Mouse (Mus musculus) kidney, embryonic 14.5 days (tissue): Measurements from ENCODE around the gene Hcfc1. TPM values are rescaled to one million over a fixed set of nuclear protein-coding genes. Genes with fewer than 3 reads are reported as not detected.

Experiments used
- ATAC-seq: fragments of 200-750 bp; cut with Nextera tagmentation; 2 replicates; pipeline ENCODE4 v1.8.0; 2017; ENCODE audit warnings: moderate number of reproducible peaks, mild to moderate bottlenecking, moderate TSS enrichment, moderate library complexity; ENCODE audit not compliant: low FRiP score, low TSS enrichment
- H3K27ac ChIP-seq: fragments of 300-500 bp; sonication (generic); 2 replicates; pipeline ENCODE4 v1.5.1; 2014; ENCODE audit warnings: low read depth, mild to moderate bottlenecking, low read length, moderate library complexity, mixed read lengths
- H3K27me3 ChIP-seq: fragments of 300-500 bp; sonication (generic); 2 replicates; pipeline ENCODE4 v1.6.1; 2014; ENCODE audit warnings: mild to moderate bottlenecking, low read length; ENCODE audit not compliant: control insufficient read depth, insufficient read depth
- H3K36me3 ChIP-seq: fragments of 300-500 bp; sonication (generic); 2 replicates; pipeline ENCODE4 v1.6.1; 2014; ENCODE audit warnings: low read length, mixed read lengths; ENCODE audit not compliant: control insufficient read depth, insufficient read depth
- H3K4me1 ChIP-seq: fragments of 300-500 bp; sonication (generic); 2 replicates; pipeline ENCODE4 v1.6.1; 2014; ENCODE audit warnings: low read length, mixed read lengths; ENCODE audit not compliant: control insufficient read depth, insufficient read depth
- H3K4me2 ChIP-seq: fragments of 300-500 bp; sonication (generic); replicated peaks from 2 replicates; pipeline ENCODE4 v1.6.1; 2014; ENCODE audit warnings: low read depth, mild to moderate bottlenecking, low read length
- H3K4me3 ChIP-seq: fragments of 300-500 bp; sonication (generic); 2 replicates; pipeline ENCODE4 v1.5.1; 2014; ENCODE audit warnings: mild to moderate bottlenecking, low read length
- H3K9ac ChIP-seq: fragments of 300-500 bp; sonication (generic); 2 replicates; pipeline ENCODE4 v1.6.1; 2014; ENCODE audit warnings: low read depth, mild to moderate bottlenecking, low read length, moderate library complexity
- H3K9me3 ChIP-seq: fragments of 300-500 bp; sonication (generic); 2 replicates; pipeline ENCODE4 v1.6.1; 2016; ENCODE audit warnings: low read length; ENCODE audit not compliant: control insufficient read depth
- WGBS: fragments of 180-500 bp; shearing (Covaris S2); extraction: QIAGEN DNeasy Blood & Tissue Kit; methylation state at CpG from one replicate; pipeline ENCODE4 v1.1.7; 2014; 5-methylcytosine and 5-hydroxymethylcytosine counted together
- polyA plus RNA-seq: library from polyadenylated mRNA; unstranded; fragments of >200 nt; fragmentation: Nextera tagmentation; extraction: Ambion mirVana; gene quantifications from 2 replicates; pipeline ENCODE4 v1.2.1, GENCODE M21; 2014

Gene Hcfc1
- polyA plus RNA-seq, 1 experiment from 2014 or later = 87.8 TPM

DNA sequence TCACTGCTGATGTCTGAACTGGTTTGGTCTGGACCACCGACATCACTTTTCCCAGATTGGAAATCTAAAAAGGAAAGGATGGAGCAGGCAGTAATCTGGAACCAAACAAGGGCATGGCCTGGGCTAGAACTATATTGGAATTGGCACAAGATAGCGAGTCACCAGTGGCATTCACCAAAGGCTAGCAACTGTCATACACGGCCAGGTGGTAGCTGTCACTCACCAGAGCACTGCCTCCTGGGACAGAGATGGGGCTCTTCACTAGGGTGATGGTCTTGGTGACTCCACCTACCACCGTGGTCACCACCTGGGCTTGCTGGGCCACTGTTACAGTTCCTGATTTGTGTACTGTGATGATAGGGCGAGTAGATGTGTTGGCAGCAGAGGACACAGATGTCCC, 13.6 kb downstream of the Hcfc1 start:
- H3K4me1 ChIP-seq = no peaks in the 10 kb centered on the region
- H3K4me2 ChIP-seq = no peak overlapping the region
- ATAC-seq = no peak
- H3K9ac ChIP-seq = no peak overlapping the region
- H3K4me3 ChIP-seq = no peak overlapping the region
- no peak overlapping the region for H3K27ac ChIP-seq
- H3K9me3 ChIP-seq = no peaks in the 10 kb centered on the region
- peaks cover 91% of the 10 kb centered on the region for H3K36me3 ChIP-seq
- no peaks in the 10 kb centered on the region for H3K27me3 ChIP-seq
- 92% methylated on average over 5 of the region's 5 CpGs for WGBS

DNA sequence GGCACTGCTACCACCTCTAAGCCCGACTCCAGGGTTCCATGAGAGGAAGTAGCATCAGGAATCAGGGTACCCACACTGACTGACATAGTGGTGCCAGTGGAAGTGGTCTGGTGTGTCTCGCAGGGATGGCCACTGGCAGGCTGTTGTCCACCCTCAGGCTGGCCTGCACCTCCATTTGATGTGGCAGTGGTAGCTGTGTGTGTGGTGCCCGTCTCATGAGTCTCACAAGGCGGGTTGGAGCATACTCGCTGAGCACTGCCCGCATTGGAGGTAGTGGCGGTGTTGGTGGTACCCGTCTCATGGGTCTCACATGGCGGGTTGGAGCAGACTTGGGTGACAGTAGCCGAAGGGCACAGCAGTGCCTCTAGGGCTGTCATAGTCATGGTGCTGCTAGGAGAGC, 16.8 kb downstream of the Hcfc1 start:
- H3K27ac ChIP-seq = no peak overlapping the region
- no peak overlapping the region for H3K9ac ChIP-seq
- H3K9me3 ChIP-seq = no peaks in the 10 kb centered on the region
- H3K27me3 ChIP-seq = no peaks in the 10 kb centered on the region
- peaks cover 94% of the 10 kb centered on the region for H3K36me3 ChIP-seq
- no peak for ATAC-seq
- WGBS = 92% methylated on average over 10 of the region's 10 CpGs
- no peaks in the 10 kb centered on the region for H3K4me1 ChIP-seq
- H3K4me2 ChIP-seq = no peak overlapping the region
- H3K4me3 ChIP-seq = no peak overlapping the region

GRCm38 (mm10) chrX:73948647-73949046, 17.5 kb downstream of the Hcfc1 start:
- H3K9ac ChIP-seq = no peak overlapping the region
- H3K27ac ChIP-seq = no peak overlapping the region
- no peaks in the 10 kb centered on the region for H3K27me3 ChIP-seq
- H3K36me3 ChIP-seq = peaks cover 96% of the 10 kb centered on the region
- H3K9me3 ChIP-seq = no peaks in the 10 kb centered on the region
- no peaks in the 10 kb centered on the region for H3K4me1 ChIP-seq
- peak; percentile 44; the same call in 1 of the 2 replicates for ATAC-seq
- H3K4me2 ChIP-seq = no peak overlapping the region
- WGBS = 36% methylated on average over 4 of the region's 4 CpGs
- no peak overlapping the region for H3K4me3 ChIP-seq

DNA sequence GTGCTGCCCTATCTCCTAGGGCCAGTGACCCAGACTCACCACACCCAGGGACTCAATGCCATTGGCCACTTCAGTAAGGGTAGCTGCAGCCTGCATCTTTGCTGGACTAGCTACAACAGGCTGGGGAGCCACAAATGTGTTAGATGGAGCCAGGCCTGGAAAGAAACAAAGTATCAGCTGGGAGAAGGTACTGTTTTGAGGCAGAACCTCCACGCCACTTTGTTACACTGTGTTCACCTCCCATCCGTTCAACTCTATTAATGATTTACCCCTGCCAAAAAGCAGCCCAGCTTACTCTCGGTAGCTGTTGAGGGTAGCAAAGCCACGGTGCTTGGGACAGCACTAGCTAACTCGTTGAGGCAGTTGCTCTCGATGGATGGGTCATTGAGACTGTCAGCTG, 19.3 kb downstream of the Hcfc1 start:
- ATAC-seq = no peak
- H3K27ac ChIP-seq = no peak overlapping the region
- H3K27me3 ChIP-seq = no peaks in the 10 kb centered on the region
- peaks cover 94% of the 10 kb centered on the region for H3K36me3 ChIP-seq
- no peak overlapping the region for H3K4me2 ChIP-seq
- H3K4me3 ChIP-seq = no peak overlapping the region
- 86% methylated on average over 6 of the region's 6 CpGs for WGBS
- no peaks in the 10 kb centered on the region for H3K9me3 ChIP-seq
- H3K4me1 ChIP-seq = no peaks in the 10 kb centered on the region
- no peak overlapping the region for H3K9ac ChIP-seq

DNA sequence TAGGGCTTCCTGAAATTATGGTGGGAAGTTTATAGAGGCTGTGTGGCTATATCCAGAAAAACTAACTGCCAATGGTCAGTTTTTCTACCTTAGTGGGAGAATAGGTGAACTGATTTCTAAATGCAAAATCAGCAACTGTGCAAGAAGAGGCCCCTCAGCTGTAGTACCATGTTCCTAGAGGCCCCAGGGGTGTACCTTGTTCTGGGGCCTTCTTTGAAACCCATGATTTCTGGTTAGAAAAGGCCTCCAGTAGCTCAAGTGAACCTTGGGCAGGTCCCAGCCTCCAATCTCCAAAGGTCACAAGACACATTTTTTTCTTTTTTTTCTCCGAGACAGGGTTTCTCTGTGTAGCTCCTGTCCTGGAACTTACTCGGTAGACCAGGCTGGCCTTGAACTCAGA, 23.9 kb downstream of the Hcfc1 start:
- H3K4me3 ChIP-seq = no peak overlapping the region
- H3K9me3 ChIP-seq = no peaks in the 10 kb centered on the region
- peaks cover 55% of the 10 kb centered on the region for H3K36me3 ChIP-seq
- H3K4me2 ChIP-seq = no peak overlapping the region
- no peak for ATAC-seq
- H3K4me1 ChIP-seq = no peaks in the 10 kb centered on the region
- H3K27ac ChIP-seq = no peak overlapping the region
- WGBS = 88% methylated on average over 2 of the region's 2 CpGs
- H3K27me3 ChIP-seq = no peaks in the 10 kb centered on the region
- H3K9ac ChIP-seq = no peak overlapping the region

DNA sequence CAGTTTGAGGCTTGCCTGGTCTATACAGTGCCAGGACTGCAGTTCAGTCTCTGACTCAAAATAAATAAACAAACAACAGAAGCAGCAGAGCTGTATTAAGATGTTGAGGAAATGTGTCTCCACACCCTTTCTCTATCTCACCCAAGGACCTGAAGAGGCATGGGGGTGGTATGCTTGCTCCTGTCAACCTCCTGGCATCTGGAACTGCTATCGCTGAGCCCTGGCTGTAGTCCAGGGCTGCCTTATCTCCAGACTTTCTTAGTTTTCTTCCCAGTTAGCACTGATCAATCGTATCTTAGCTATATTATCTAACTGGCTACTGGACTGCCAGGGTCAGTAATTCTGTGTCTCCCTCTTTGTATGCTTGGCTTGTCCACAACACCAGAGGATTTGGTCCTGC, 24.3 kb downstream of the Hcfc1 start:
- H3K4me1 ChIP-seq = no peaks in the 10 kb centered on the region
- ATAC-seq = no peak
- H3K27ac ChIP-seq = no peak overlapping the region
- no peak overlapping the region for H3K4me3 ChIP-seq
- no peak overlapping the region for H3K4me2 ChIP-seq
- no peaks in the 10 kb centered on the region for H3K27me3 ChIP-seq
- H3K9ac ChIP-seq = no peak overlapping the region
- H3K36me3 ChIP-seq = peaks cover 50% of the 10 kb centered on the region
- H3K9me3 ChIP-seq = no peaks in the 10 kb centered on the region
- 84% methylated on average over 2 of the region's 2 CpGs for WGBS

DNA sequence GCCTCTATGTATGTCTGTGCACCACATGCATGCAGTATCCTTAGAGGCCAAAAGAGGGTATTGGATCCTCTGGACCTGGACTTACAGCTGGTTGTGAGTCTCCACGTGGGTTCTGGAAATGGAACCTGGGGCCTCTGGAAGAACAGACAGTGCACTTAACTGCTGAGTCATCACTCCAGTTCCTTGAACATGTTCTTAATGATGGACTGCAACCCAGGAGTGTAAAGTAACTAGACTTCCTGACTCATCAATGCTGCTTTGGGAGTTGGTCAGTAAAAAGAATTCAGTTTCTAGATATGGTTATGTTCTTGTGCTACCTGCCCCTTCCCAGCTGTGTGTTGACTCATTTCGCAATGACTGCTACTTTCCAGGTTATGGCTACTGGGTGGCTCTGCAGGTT, 34.3 kb downstream of the Hcfc1 start:
- 85% methylated on average over 2 of the region's 2 CpGs for WGBS
- Histone ChIP-seq H3K4me3 (no peak overlapping the region), H3K27me3 (no peaks in the 10 kb centered on the region), H3K27ac (no peak overlapping the region), H3K4me1 (no peaks in the 10 kb centered on the region), H3K4me2 (no peak overlapping the region), H3K36me3 (no peaks in the 10 kb centered on the region), H3K9me3 (no peaks in the 10 kb centered on the region), H3K9ac (no peak overlapping the region)
- ATAC-seq = no peak

DNA sequence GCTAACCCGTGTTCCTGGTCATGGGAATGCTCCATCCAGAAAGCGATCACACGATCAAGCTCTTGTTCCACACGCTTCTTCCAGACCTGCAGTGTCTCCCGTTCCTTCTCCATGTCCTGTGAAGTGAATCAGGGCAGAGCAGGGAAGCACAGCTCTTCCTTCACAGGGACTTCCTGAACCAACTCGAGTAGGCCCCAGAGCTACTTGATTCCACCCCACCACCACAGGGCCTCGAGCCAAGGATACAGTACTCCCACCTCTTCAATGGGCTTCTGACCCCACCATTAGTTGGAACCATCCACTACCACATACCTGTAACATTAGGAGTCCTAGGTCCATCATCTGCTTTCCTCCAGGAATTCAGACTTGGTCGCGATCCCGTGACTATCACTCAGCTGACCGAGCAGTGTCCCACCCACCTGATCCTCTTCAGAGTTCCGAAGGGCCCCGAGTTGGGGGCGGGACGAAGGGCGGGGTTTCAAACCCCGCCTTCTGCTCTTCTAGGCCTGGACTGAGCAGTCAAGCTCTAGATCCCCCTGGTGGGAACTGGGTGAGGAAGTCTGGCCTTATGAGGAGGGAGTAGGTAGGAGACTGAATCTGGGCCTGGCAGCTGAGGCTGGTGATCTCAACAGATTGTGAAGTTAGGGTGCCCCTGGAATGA, 35.6 kb downstream of the Hcfc1 start, which contains the start of gene Renbp:
Gene Renbp (minus strand): TSS at position 449 of the 661 bp plus-strand sequence.
- Histone ChIP-seq H3K9me3 (no peaks in the 10 kb centered on the region), H3K4me2 (peak within 1 kb of the TSS; percentile 26), H3K27ac (no peak within 1 kb of the TSS), H3K9ac (0 out of 2 replicates have a peak within 1 kb of the TSS, but pooled peaks have one; percentile 18), H3K36me3 (peaks cover 2% of the 10 kb centered on the region; the same call in 1 of the 2 replicates), H3K4me3 (peak within 1 kb of the TSS; percentile 29), H3K27me3 (no peaks in the 10 kb centered on the region), H3K4me1 (no peaks in the 10 kb centered on the region)
- ATAC-seq = peak; percentile 97
- 40% methylated on average over 17 of the region's 17 CpGs for WGBS

- WGBS = 81% methylated on average over 8 of the region's 8 CpGs
- H3K27ac ChIP-seq = peak overlapping the region; percentile 67; the same call in 1 of the 2 replicates
- no peaks in the 10 kb centered on the region for H3K9me3 ChIP-seq
- peak overlapping the region; percentile 55; the same call in 1 of the 2 replicates for H3K9ac ChIP-seq
- peaks cover 16% of the 10 kb centered on the region for H3K36me3 ChIP-seq
- peak overlapping the region; percentile 52 for H3K4me2 ChIP-seq
- H3K27me3 ChIP-seq = no peaks in the 10 kb centered on the region
- peak overlapping the region; percentile 60 for H3K4me3 ChIP-seq
- H3K4me1 ChIP-seq = no peaks in the 10 kb centered on the region
- ATAC-seq = peak; percentile 25; the same call in 1 of the 2 replicates
Observed at GRCm38 (mm10) chrX:73922550-73922882, 43.6 kb downstream of the Hcfc1 start.
